Mouse (Mus musculus): ENCODE measurements around the gene Cic. TPM values are rescaled to one million over a fixed set of nuclear protein-coding genes. Genes with fewer than 3 reads are reported as not detected.

Gene Cic
- 26.7 and 27.4 TPM in 2 replicates for polyA plus RNA-seq (2015; fragmentation: Nextera tagmentation; extraction: Ambion mirVana)

DNA sequence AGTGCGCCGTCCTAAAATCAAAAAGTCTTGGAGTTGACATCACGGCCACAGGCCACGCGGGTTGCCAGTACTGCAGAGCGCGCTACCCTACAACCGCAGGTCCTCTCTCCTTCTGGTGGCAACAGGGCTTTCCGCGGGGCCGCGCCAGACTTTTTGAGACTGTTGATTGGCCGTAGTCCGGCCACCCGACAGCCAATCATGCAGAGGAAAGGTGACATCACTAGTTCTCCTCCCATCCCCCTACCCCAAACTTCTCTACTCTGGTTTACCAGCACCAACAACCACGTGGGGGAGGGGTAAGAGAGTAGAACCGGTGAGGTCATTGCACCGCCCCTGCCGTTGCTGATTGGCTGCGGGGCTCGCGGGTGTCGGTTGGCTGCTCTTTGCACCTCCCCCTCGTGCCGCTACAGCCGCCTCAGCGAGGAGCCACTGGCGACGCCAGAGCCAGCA is at the start of gene Cic:
TSS of gene Cic (plus strand) at position 404 of the 450 bp plus-strand sequence.
- no peaks in the 10 kb centered on the region for H3K9me3 ChIP-seq (replicated peaks; ENCODE audit: control insufficient read depth, low read length)
- peak within 1 kb of the TSS; percentile 83 for H3K4me2 ChIP-seq (ENCODE audit: low read depth, low read length)
- no peaks in the 10 kb centered on the region for H3K27me3 ChIP-seq (ENCODE audit: control insufficient read depth, insufficient read depth, low read length)
- peak within 1 kb of the TSS; percentile 95 for H3K27ac ChIP-seq (ENCODE audit: low read length)
- 0% methylated on average over 29 of the region's 29 CpGs for WGBS
- H3K4me1 ChIP-seq (ENCODE audit: control insufficient read depth, insufficient read depth, low read length) = peaks cover 17% of the 10 kb centered on the region
- peak within 1 kb of the TSS; percentile 95 for H3K9ac ChIP-seq (ENCODE audit: low read length)
- peak; percentile 88 for ATAC-seq (ENCODE audit: insufficient read depth, low FRiP score)
- H3K4me3 ChIP-seq (replicated peaks; ENCODE audit: low read length) = peak within 1 kb of the TSS; percentile 89
- peaks cover 13% of the 10 kb centered on the region; the same call in 1 of the 2 replicates for H3K36me3 ChIP-seq (ENCODE audit: control insufficient read depth, insufficient read depth, low read length)

- Histone ChIP-seq H3K9ac (ENCODE audit: low read length) (peak overlapping the region; percentile 81), H3K4me1 (ENCODE audit: control insufficient read depth, insufficient read depth, low read length) (peaks cover 29% of the 10 kb centered on the region), H3K4me2 (ENCODE audit: low read depth, low read length) (peak overlapping the region; percentile 68), H3K36me3 (ENCODE audit: control insufficient read depth, insufficient read depth, low read length) (0 out of 2 replicates have a peak, but pooled peaks cover 8% of the 10 kb centered on the region), H3K27ac (ENCODE audit: low read length) (peak overlapping the region; percentile 88), H3K9me3 (replicated peaks; ENCODE audit: control insufficient read depth, low read length) (no peaks in the 10 kb centered on the region), H3K4me3 (replicated peaks; ENCODE audit: low read length) (peak overlapping the region; percentile 72), H3K27me3 (ENCODE audit: control insufficient read depth, insufficient read depth, low read length) (no peaks in the 10 kb centered on the region)
- 1% methylated on average over 53 of the region's 53 CpGs for WGBS
- ATAC-seq (ENCODE audit: insufficient read depth, low FRiP score) = peak; percentile 8; the same call in 1 of the 2 replicates
These were observed 48.6 kb upstream of the Cic start for GRCm38 (mm10) chr7:25218705-25219415.

DNA sequence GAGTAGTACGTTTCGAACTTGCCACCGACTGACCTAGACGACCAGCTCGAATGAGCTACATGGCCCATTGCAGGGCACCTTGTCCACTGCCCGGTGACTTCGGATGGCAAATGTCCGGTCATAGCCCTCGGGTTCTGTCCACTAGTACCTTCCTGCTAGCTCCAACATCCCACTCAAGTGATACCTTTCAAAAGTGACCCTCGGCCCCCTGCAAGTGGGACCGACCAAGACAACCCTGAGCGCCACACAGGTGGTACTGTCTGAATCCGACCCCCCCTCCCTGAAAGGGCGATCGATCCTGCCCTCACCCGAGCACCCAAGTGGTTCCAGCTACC is 48.1 kb upstream of the Cic start:
- Histone ChIP-seq H3K9me3 (replicated peaks; ENCODE audit: control insufficient read depth, low read length) (no peaks in the 10 kb centered on the region), H3K36me3 (ENCODE audit: control insufficient read depth, insufficient read depth, low read length) (0 out of 2 replicates have a peak, but pooled peaks cover 8% of the 10 kb centered on the region), H3K27me3 (ENCODE audit: control insufficient read depth, insufficient read depth, low read length) (no peaks in the 10 kb centered on the region), H3K4me1 (ENCODE audit: control insufficient read depth, insufficient read depth, low read length) (peaks cover 29% of the 10 kb centered on the region), H3K9ac (ENCODE audit: low read length) (peak overlapping the region; percentile 81), H3K4me3 (replicated peaks; ENCODE audit: low read length) (peak overlapping the region; percentile 72), H3K4me2 (ENCODE audit: low read depth, low read length) (peak overlapping the region; percentile 68), H3K27ac (ENCODE audit: low read length) (peak overlapping the region; percentile 88)
- WGBS = 1% methylated on average over 16 of the region's 16 CpGs
- no peak; the same call in 1 of the 2 replicates for ATAC-seq (ENCODE audit: insufficient read depth, low FRiP score)

DNA sequence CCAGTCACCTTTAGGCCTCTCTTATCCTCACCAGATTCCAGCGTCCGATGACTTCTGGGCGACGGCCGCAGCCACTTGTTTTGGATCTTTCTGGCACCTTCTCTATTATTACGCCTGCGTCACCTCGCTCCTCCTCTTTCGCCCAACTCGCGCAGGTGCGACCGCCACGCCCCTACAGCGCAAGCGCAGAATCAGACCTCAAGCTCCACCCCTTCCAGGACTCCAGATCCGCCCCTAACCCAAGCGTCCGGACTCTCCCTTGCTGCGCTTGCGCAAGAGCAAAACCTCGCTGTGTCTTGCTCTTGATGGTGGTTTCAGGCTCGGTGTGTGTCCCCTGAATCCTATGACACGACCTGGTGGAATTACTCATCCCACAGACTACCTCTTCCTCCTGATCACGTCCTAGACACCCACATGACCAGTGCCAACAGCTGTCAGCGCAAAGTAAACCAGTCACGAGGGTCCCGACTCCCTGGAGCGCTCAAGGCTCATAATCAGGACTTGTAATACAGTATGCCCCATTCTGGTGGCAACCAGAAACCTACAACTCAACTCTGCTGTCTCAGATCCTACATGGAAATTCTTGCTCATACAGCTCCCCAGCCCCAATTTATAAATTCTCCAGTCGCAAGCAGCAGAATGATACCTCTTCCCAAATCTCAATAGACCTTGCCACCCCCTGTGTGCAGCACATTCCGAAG is 47.6 kb upstream of the Cic start:
- peak; percentile 82 for ATAC-seq (ENCODE audit: insufficient read depth, low FRiP score)
- 2% methylated on average over 31 of the region's 31 CpGs for WGBS
- Histone ChIP-seq H3K9ac (ENCODE audit: low read length) (peak overlapping the region; percentile 83), H3K27me3 (ENCODE audit: control insufficient read depth, insufficient read depth, low read length) (no peaks in the 10 kb centered on the region), H3K9me3 (replicated peaks; ENCODE audit: control insufficient read depth, low read length) (no peaks in the 10 kb centered on the region), H3K36me3 (ENCODE audit: control insufficient read depth, insufficient read depth, low read length) (0 out of 2 replicates have a peak, but pooled peaks cover 7% of the 10 kb centered on the region), H3K27ac (ENCODE audit: low read length) (peak overlapping the region; percentile 88), H3K4me2 (ENCODE audit: low read depth, low read length) (peak overlapping the region; percentile 68), H3K4me1 (ENCODE audit: control insufficient read depth, insufficient read depth, low read length) (peaks cover 29% of the 10 kb centered on the region), H3K4me3 (replicated peaks; ENCODE audit: low read length) (peak overlapping the region; percentile 72)

- peak within 1 kb of the TSS; percentile 88 for H3K27ac ChIP-seq (ENCODE audit: low read length)
- peak within 1 kb of the TSS; percentile 68 for H3K4me2 ChIP-seq (ENCODE audit: low read depth, low read length)
- no peaks in the 10 kb centered on the region for H3K9me3 ChIP-seq (replicated peaks; ENCODE audit: control insufficient read depth, low read length)
- H3K4me1 ChIP-seq (ENCODE audit: control insufficient read depth, insufficient read depth, low read length) = peaks cover 29% of the 10 kb centered on the region
- peaks cover 5% of the 10 kb centered on the region; the same call in 1 of the 2 replicates for H3K36me3 ChIP-seq (ENCODE audit: control insufficient read depth, insufficient read depth, low read length)
- peak within 1 kb of the TSS; percentile 72 for H3K4me3 ChIP-seq (replicated peaks; ENCODE audit: low read length)
- H3K9ac ChIP-seq (ENCODE audit: low read length) = peak within 1 kb of the TSS; percentile 83
- ATAC-seq (ENCODE audit: insufficient read depth, low FRiP score) = no peak
- no peaks in the 10 kb centered on the region for H3K27me3 ChIP-seq (ENCODE audit: control insufficient read depth, insufficient read depth, low read length)
- 5% methylated on average over 20 of the region's 20 CpGs for WGBS
These were observed 46.9 kb upstream of the Cic start, which contains the start of gene Dedd2 for GRCm38 (mm10) chr7:25220457-25221101. Gene Dedd2, minus strand, starts transcription at chr7:25220615.

GRCm38 (mm10) chr7:25221102-25221883 is 46.2 kb upstream of the Cic start, which contains the start of gene Zfp526:
Gene Zfp526, plus strand, starts transcription at chr7:25221425.
- Histone ChIP-seq H3K9me3 (replicated peaks; ENCODE audit: control insufficient read depth, low read length) (no peaks in the 10 kb centered on the region), H3K4me1 (ENCODE audit: control insufficient read depth, insufficient read depth, low read length) (peaks cover 29% of the 10 kb centered on the region), H3K9ac (ENCODE audit: low read length) (peak within 1 kb of the TSS; percentile 83), H3K36me3 (ENCODE audit: control insufficient read depth, insufficient read depth, low read length) (peaks cover 9% of the 10 kb centered on the region; the same call in 1 of the 2 replicates), H3K4me3 (replicated peaks; ENCODE audit: low read length) (peak within 1 kb of the TSS; percentile 72), H3K27me3 (ENCODE audit: control insufficient read depth, insufficient read depth, low read length) (no peaks in the 10 kb centered on the region), H3K4me2 (ENCODE audit: low read depth, low read length) (peak within 1 kb of the TSS; percentile 68), H3K27ac (ENCODE audit: low read length) (peak within 1 kb of the TSS; percentile 88)
- WGBS = under 1% methylated on average over 45 of the region's 45 CpGs
- peak; percentile 93 for ATAC-seq (ENCODE audit: insufficient read depth, low FRiP score)

GRCm38 (mm10) chr7:25222275-25222967 is 45.1 kb upstream of the Cic start:
- no peak for ATAC-seq (ENCODE audit: insufficient read depth, low FRiP score)
- peaks cover 29% of the 10 kb centered on the region for H3K4me1 ChIP-seq (ENCODE audit: control insufficient read depth, insufficient read depth, low read length)
- peaks cover 9% of the 10 kb centered on the region; the same call in 1 of the 2 replicates for H3K36me3 ChIP-seq (ENCODE audit: control insufficient read depth, insufficient read depth, low read length)
- 78% methylated on average over 10 of the region's 10 CpGs for WGBS
- H3K9ac ChIP-seq (ENCODE audit: low read length) = peak overlapping the region; percentile 83
- no peaks in the 10 kb centered on the region for H3K27me3 ChIP-seq (ENCODE audit: control insufficient read depth, insufficient read depth, low read length)
- H3K9me3 ChIP-seq (replicated peaks; ENCODE audit: control insufficient read depth, low read length) = no peaks in the 10 kb centered on the region
- H3K4me2 ChIP-seq (ENCODE audit: low read depth, low read length) = peak overlapping the region; percentile 68
- no peak overlapping the region for H3K27ac ChIP-seq (ENCODE audit: low read length)
- peak overlapping the region; percentile 72 for H3K4me3 ChIP-seq (replicated peaks; ENCODE audit: low read length)

All from stomach, embryonic 16.5 days (tissue).